Mouse (Mus musculus) neural tube, embryonic 12.5 days (tissue): ENCODE results near the gene Kcnq1. TPM values are rescaled to one million over a fixed set of nuclear protein-coding genes. Genes with fewer than 3 reads are reported as not detected.

Experiments used
- ATAC-seq: fragments of 200-750 bp; cut with Nextera tagmentation; 2 replicates; pipeline ENCODE4 v1.8.0; 2017; ENCODE audit warnings: low read depth, mild to moderate bottlenecking, moderate TSS enrichment, moderate library complexity; ENCODE audit not compliant: low FRiP score
- H3K27ac ChIP-seq: fragments of 300-500 bp; sonication (generic); 2 replicates; pipeline ENCODE4 v1.5.1; 2016
- H3K27me3 ChIP-seq: fragments of 300-500 bp; sonication (generic); replicated peaks from 2 replicates; pipeline ENCODE4 v1.6.1; 2016; ENCODE audit warnings: mild to moderate bottlenecking
- H3K36me3 ChIP-seq: fragments of 300-500 bp; sonication (generic); 2 replicates; pipeline ENCODE4 v1.6.1; 2016; ENCODE audit warnings: mild to moderate bottlenecking
- H3K4me1 ChIP-seq: fragments of 300-500 bp; sonication (generic); 2 replicates; pipeline ENCODE4 v1.6.1; 2016
- H3K4me2 ChIP-seq: fragments of 300-500 bp; sonication (generic); replicated peaks from 2 replicates; pipeline ENCODE4 v1.6.1; 2016; ENCODE audit warnings: mild to moderate bottlenecking
- H3K4me3 ChIP-seq: fragments of 300-500 bp; sonication (generic); 2 replicates; pipeline ENCODE4 v1.5.1; 2016
- H3K9ac ChIP-seq: fragments of 300-500 bp; sonication (generic); 2 replicates; pipeline ENCODE4 v1.6.1; 2016; ENCODE audit warnings: mild to moderate bottlenecking
- H3K9me3 ChIP-seq: fragments of 300-500 bp; sonication (generic); 2 replicates; pipeline ENCODE4 v1.6.1; 2016; ENCODE audit warnings: mild to moderate bottlenecking
- WGBS: fragments of 180-500 bp; shearing (Covaris S2); methylation state at CpG from one replicate; pipeline ENCODE4 v1.1.7; 2016; 5-methylcytosine and 5-hydroxymethylcytosine counted together
- polyA plus RNA-seq: library from polyadenylated mRNA; unstranded; fragments of >200 nt; fragmentation: Nextera tagmentation; extraction: Ambion mirVana; gene quantifications from 2 replicates; pipeline ENCODE4 v1.2.1, GENCODE M21; 2016

Kcnq1 gene
- polyA plus RNA-seq, 1 experiment from 2014 or later: 0.99 TPM

- Histone ChIP-seq H3K9ac (no peak overlapping the region), H3K36me3 (no peaks in the 10 kb centered on the region), H3K4me3 (no peak overlapping the region), H3K4me2 (no peak overlapping the region), H3K4me1 (0 out of 2 replicates have a peak, but pooled peaks cover 2% of the 10 kb centered on the region), H3K27ac (no peak overlapping the region), H3K27me3 (no peaks in the 10 kb centered on the region), H3K9me3 (no peaks in the 10 kb centered on the region)
- ATAC-seq: no peak
- 96% methylated on average over 11 of the region's 11 CpGs for WGBS
Observed at GRCm38 (mm10) chr7:143265386-143265785, 159.2 kb downstream of the Kcnq1 start.

- H3K27me3 ChIP-seq: no peaks in the 10 kb centered on the region
- H3K9me3 ChIP-seq: no peaks in the 10 kb centered on the region
Observed at GRCm38 (mm10) chr7:143265829-143266438, 159.8 kb downstream of the Kcnq1 start.

GRCm38 (mm10) chr7:143273747-143274146 is 167.6 kb downstream of the Kcnq1 start:
- H3K9ac ChIP-seq: no peak overlapping the region
- no peak overlapping the region for H3K4me3 ChIP-seq
- H3K27ac ChIP-seq: no peak overlapping the region
- H3K9me3 ChIP-seq: no peaks in the 10 kb centered on the region
- 80% methylated on average over 4 of the region's 4 CpGs for WGBS
- H3K4me2 ChIP-seq: no peak overlapping the region
- H3K36me3 ChIP-seq: no peaks in the 10 kb centered on the region
- H3K27me3 ChIP-seq: no peaks in the 10 kb centered on the region
- ATAC-seq: no peak
- H3K4me1 ChIP-seq: no peaks in the 10 kb centered on the region

More at GRCm38 (mm10) chr7:143265829-143266438, 159.8 kb downstream of the Kcnq1 start:
- Histone ChIP-seq H3K36me3 (no peaks in the 10 kb centered on the region), H3K4me1 (0 out of 2 replicates have a peak, but pooled peaks cover 2% of the 10 kb centered on the region), H3K9ac (no peak overlapping the region), H3K4me2 (no peak overlapping the region), H3K4me3 (no peak overlapping the region), H3K27ac (no peak overlapping the region)
- no peak for ATAC-seq
- whole genome bisulfite sequencing: 81% methylated on average over 8 of the region's 8 CpGs

GRCm38 (mm10) chr7:143275030-143275429 is 168.9 kb downstream of the Kcnq1 start:
- no peak overlapping the region for H3K4me2 ChIP-seq
- 91% methylated on average over 7 of the region's 7 CpGs for WGBS
- no peak overlapping the region for H3K9ac ChIP-seq
- no peaks in the 10 kb centered on the region for H3K36me3 ChIP-seq
- no peak overlapping the region for H3K27ac ChIP-seq
- H3K9me3 ChIP-seq: no peaks in the 10 kb centered on the region
- ATAC-seq: no peak
- no peaks in the 10 kb centered on the region for H3K27me3 ChIP-seq
- H3K4me1 ChIP-seq: no peaks in the 10 kb centered on the region
- no peak overlapping the region for H3K4me3 ChIP-seq

GRCm38 (mm10) chr7:143283625-143284024 is 177.5 kb downstream of the Kcnq1 start:
- Histone ChIP-seq H3K9ac (no peak overlapping the region), H3K4me1 (0 out of 2 replicates have a peak, but pooled peaks cover 4% of the 10 kb centered on the region), H3K27me3 (no peaks in the 10 kb centered on the region), H3K27ac (no peak overlapping the region), H3K4me2 (no peak overlapping the region), H3K4me3 (no peak overlapping the region), H3K36me3 (no peaks in the 10 kb centered on the region), H3K9me3 (no peaks in the 10 kb centered on the region)
- WGBS: 73% methylated on average over 2 of the region's 2 CpGs
- ATAC-seq: no peak

DNA sequence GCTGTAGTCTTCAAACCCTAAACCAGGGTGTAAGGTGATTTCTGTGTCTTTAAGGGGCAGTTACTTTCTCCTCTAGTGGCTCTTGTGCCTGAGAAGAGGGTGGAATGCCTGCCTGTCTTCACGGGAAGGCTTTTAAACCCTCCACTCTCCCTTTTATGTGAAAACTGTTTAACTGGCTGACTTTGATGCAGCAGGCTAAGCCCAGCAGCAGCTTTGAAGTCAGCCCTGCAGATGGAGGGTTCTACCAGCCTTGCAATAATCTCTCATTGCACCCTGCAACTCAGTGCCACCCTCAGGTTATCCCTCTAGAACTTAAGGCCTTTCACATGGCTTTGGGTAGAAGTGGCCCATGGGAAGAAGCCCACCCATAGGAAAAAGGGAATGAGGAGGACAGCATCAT is 178.7 kb downstream of the Kcnq1 start:
- no peak for ATAC-seq
- Histone ChIP-seq H3K4me2 (no peak overlapping the region), H3K4me1 (peaks cover 11% of the 10 kb centered on the region; the same call in 1 of the 2 replicates), H3K36me3 (no peaks in the 10 kb centered on the region), H3K9ac (no peak overlapping the region), H3K27me3 (no peaks in the 10 kb centered on the region), H3K4me3 (no peak overlapping the region), H3K27ac (no peak overlapping the region), H3K9me3 (no peaks in the 10 kb centered on the region)
- 23% methylated on average over 1 of the region's 1 CpGs for WGBS

- H3K4me1 ChIP-seq: peaks cover 11% of the 10 kb centered on the region; the same call in 1 of the 2 replicates
- no peak overlapping the region for H3K4me2 ChIP-seq
- no peaks in the 10 kb centered on the region for H3K27me3 ChIP-seq
- no peaks in the 10 kb centered on the region for H3K9me3 ChIP-seq
- no peak overlapping the region for H3K4me3 ChIP-seq
- no peak overlapping the region for H3K27ac ChIP-seq
- H3K9ac ChIP-seq: no peak overlapping the region
- ATAC-seq: no peak
- WGBS: 90% methylated on average over 3 of the region's 3 CpGs
- no peaks in the 10 kb centered on the region for H3K36me3 ChIP-seq
Observed at GRCm38 (mm10) chr7:143285440-143285839, 179.3 kb downstream of the Kcnq1 start.

GRCm38 (mm10) chr7:143286532-143287290 is 180.5 kb downstream of the Kcnq1 start:
- ATAC-seq: no peak
- H3K4me2 ChIP-seq: no peak overlapping the region
- H3K27ac ChIP-seq: no peak overlapping the region
- H3K4me3 ChIP-seq: no peak overlapping the region
- WGBS: 73% methylated on average over 8 of the region's 8 CpGs
- no peaks in the 10 kb centered on the region for H3K36me3 ChIP-seq
- H3K4me1 ChIP-seq: peaks cover 14% of the 10 kb centered on the region
- no peak overlapping the region for H3K9ac ChIP-seq
- no peaks in the 10 kb centered on the region for H3K9me3 ChIP-seq
- H3K27me3 ChIP-seq: no peaks in the 10 kb centered on the region

- peaks cover 18% of the 10 kb centered on the region for H3K4me1 ChIP-seq
- no peaks in the 10 kb centered on the region for H3K27me3 ChIP-seq
- H3K4me2 ChIP-seq: no peak overlapping the region
- H3K9ac ChIP-seq: no peak overlapping the region
- H3K27ac ChIP-seq: no peak overlapping the region
- WGBS: 77% methylated on average over 7 of the region's 7 CpGs
- H3K36me3 ChIP-seq: no peaks in the 10 kb centered on the region
- no peaks in the 10 kb centered on the region for H3K9me3 ChIP-seq
- H3K4me3 ChIP-seq: no peak overlapping the region
- no peak for ATAC-seq
Observed at GRCm38 (mm10) chr7:143288135-143288534, 182.0 kb downstream of the Kcnq1 start.

DNA sequence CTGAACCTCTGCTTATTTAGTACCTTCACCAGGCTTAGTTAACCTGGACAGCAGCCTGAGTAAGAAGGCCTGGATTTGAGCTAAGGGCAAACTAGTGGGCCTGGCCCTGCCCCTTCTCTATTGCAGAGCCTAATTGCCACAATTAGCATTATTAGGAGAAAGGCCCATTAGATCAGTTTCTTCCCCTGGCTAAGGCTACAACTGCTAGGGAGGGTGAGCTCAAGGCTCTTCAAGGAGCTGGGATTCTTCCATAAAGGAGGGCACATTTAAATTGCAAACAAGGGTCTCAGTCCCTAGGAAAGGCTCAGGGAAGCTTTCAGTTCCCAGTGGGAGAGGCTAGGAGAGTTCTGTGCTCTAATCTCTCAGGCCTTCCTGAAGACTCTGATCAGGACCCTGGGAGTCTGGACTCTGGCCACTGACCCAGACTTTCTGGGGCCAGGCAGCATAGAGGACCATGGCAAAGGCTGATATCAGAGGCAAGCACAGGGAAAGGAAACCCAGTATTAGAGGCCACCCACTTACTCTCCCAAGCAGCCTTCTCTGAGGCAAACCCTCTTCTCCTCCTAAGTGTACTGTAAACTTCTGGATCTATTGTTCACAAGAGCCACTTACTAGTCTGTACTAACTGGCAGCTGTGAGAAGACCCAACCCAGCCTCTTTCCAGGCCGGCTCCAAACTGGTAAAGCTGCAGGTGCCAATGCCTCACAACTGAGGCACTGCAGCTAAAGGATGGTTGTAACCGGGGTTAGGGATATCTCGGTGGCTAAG is 183.1 kb downstream of the Kcnq1 start:
- Histone ChIP-seq H3K9ac (no peak overlapping the region), H3K27me3 (no peaks in the 10 kb centered on the region), H3K4me2 (no peak overlapping the region), H3K27ac (no peak overlapping the region), H3K36me3 (no peaks in the 10 kb centered on the region), H3K9me3 (no peaks in the 10 kb centered on the region), H3K4me3 (no peak overlapping the region), H3K4me1 (peaks cover 18% of the 10 kb centered on the region)
- WGBS: 43% methylated on average over 3 of the region's 3 CpGs
- ATAC-seq: no peak

DNA sequence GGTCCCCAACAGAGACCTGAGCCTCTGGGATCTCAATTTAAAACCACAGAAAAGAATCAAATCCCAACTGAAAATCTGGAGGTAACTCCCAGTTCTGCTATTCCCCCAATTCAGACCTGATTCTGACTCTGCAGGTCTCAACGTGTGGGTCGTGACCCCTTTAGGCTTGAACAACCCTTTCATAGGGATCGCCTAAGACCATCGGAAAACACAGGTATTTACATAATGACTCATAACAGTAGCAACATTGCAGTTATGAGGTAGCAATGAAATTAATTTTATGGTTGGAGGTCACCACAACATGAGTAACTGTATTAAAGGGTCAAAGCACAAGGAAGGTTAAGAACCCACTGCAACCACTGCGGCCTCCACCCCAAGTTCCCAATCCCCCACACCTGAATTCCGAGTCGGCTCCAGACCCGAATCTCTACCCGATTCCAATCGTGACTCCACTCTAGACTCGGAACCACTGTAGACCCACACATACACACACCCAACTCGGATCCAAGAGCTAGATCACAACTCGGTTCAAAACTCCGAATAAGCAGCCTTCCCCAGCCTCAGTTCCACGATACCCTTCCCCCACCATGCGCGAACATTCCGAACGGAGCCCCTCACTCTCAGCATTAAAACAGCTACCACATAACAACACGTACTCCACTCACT is 188.7 kb downstream of the Kcnq1 start:
- no peak for ATAC-seq
- Histone ChIP-seq H3K36me3 (no peaks in the 10 kb centered on the region), H3K27me3 (no peaks in the 10 kb centered on the region), H3K9me3 (peaks cover 15% of the 10 kb centered on the region; the same call in 1 of the 2 replicates), H3K27ac (0 out of 2 replicates have a peak overlapping the region, but pooled peaks have one; percentile 17), H3K9ac (peak overlapping the region; percentile 64), H3K4me2 (peak overlapping the region; percentile 61), H3K4me3 (peak overlapping the region; percentile 53), H3K4me1 (peaks cover 10% of the 10 kb centered on the region)
- 54% methylated on average over 20 of the region's 20 CpGs for WGBS
